Mouse (Mus musculus): Measurements from ENCODE around the gene Slk. TPM values are rescaled to one million over a fixed set of nuclear protein-coding genes. Genes with fewer than 3 reads are reported as not detected.

Gene Slk
- polyA plus RNA-seq, 1 experiment: 3.5 TPM

GRCm38 (mm10) chr19:47668399-47668798 lies 88.9 kb downstream of the Slk start:
- Histone ChIP-seq H3K27me3 (ENCODE audit: control insufficient read depth, insufficient read depth, low read length) (no peaks in the 10 kb centered on the region), H3K4me1 (ENCODE audit: control insufficient read depth, insufficient read depth, insufficient read length, low read length) (no peaks in the 10 kb centered on the region), H3K27ac (ENCODE audit: insufficient read depth, low read depth, low read length) (no peak overlapping the region), H3K36me3 (ENCODE audit: control insufficient read depth, insufficient read depth, low read length) (no peaks in the 10 kb centered on the region), H3K4me3 (ENCODE audit: low read depth, low read length) (no peak overlapping the region)
- WGBS: 74% methylated on average over 9 of the region's 9 CpGs
- TF ChIP-seq POLR2A (IDR thresholded peaks at IDR 0.05; ENCODE audit: low read depth, low read length) (no peak), CTCF (IDR thresholded peaks at IDR 0.05; ENCODE audit: extremely low read depth, insufficient read length, insufficient replicate concordance, low read depth, low read length) (no peak)

- no peaks in the 10 kb centered on the region for H3K27me3 ChIP-seq (ENCODE audit: control insufficient read depth, insufficient read depth, low read length)
- no peaks in the 10 kb centered on the region for H3K36me3 ChIP-seq (ENCODE audit: control insufficient read depth, insufficient read depth, low read length)
- WGBS: 36% methylated on average over 8 of the region's 8 CpGs
- H3K4me3 ChIP-seq (ENCODE audit: low read depth, low read length): no peak overlapping the region
- H3K4me1 ChIP-seq (ENCODE audit: control insufficient read depth, insufficient read depth, insufficient read length, low read length): no peaks in the 10 kb centered on the region
- no peak for TF ChIP-seq POLR2A (IDR thresholded peaks at IDR 0.05; ENCODE audit: low read depth, low read length)
- TF ChIP-seq CTCF (IDR thresholded peaks at IDR 0.05; ENCODE audit: extremely low read depth, insufficient read length, insufficient replicate concordance, low read depth, low read length): peak; percentile 74; the same call in 1 of the 2 replicates
- H3K27ac ChIP-seq (ENCODE audit: insufficient read depth, low read depth, low read length): no peak overlapping the region
These were observed 94.9 kb downstream of the Slk start for GRCm38 (mm10) chr19:47674419-47674818.

- TF ChIP-seq CTCF (IDR thresholded peaks at IDR 0.05; ENCODE audit: extremely low read depth, insufficient read length, insufficient replicate concordance, low read depth, low read length): no peak
- H3K27ac ChIP-seq (ENCODE audit: insufficient read depth, low read depth, low read length): no peak overlapping the region
- 86% methylated on average over 12 of the region's 12 CpGs for WGBS
- no peaks in the 10 kb centered on the region for H3K36me3 ChIP-seq (ENCODE audit: control insufficient read depth, insufficient read depth, low read length)
- no peaks in the 10 kb centered on the region for H3K4me1 ChIP-seq (ENCODE audit: control insufficient read depth, insufficient read depth, insufficient read length, low read length)
- no peak overlapping the region for H3K4me3 ChIP-seq (ENCODE audit: low read depth, low read length)
- no peaks in the 10 kb centered on the region for H3K27me3 ChIP-seq (ENCODE audit: control insufficient read depth, insufficient read depth, low read length)
These were observed 99.2 kb downstream of the Slk start for GRCm38 (mm10) chr19:47678675-47679074.

GRCm38 (mm10) chr19:47689592-47689991 lies 110.1 kb downstream of the Slk start:
- Histone ChIP-seq H3K27ac (ENCODE audit: insufficient read depth, low read depth, low read length) (no peak overlapping the region), H3K36me3 (ENCODE audit: control insufficient read depth, insufficient read depth, low read length) (no peaks in the 10 kb centered on the region), H3K4me1 (ENCODE audit: control insufficient read depth, insufficient read depth, insufficient read length, low read length) (no peaks in the 10 kb centered on the region), H3K27me3 (ENCODE audit: control insufficient read depth, insufficient read depth, low read length) (peaks cover 2% of the 10 kb centered on the region; the same call in 1 of the 2 replicates), H3K4me3 (ENCODE audit: low read depth, low read length) (no peak overlapping the region)
- WGBS: 45% methylated on average over 7 of the region's 7 CpGs
- no peak for TF ChIP-seq CTCF (IDR thresholded peaks at IDR 0.05; ENCODE audit: extremely low read depth, insufficient read length, insufficient replicate concordance, low read depth, low read length)

- Histone ChIP-seq H3K36me3 (ENCODE audit: control insufficient read depth, insufficient read depth, low read length) (no peaks in the 10 kb centered on the region), H3K4me3 (ENCODE audit: low read depth, low read length) (no peak within 1 kb of the TSS), H3K4me1 (ENCODE audit: control insufficient read depth, insufficient read depth, insufficient read length, low read length) (no peaks in the 10 kb centered on the region), H3K27ac (ENCODE audit: insufficient read depth, low read depth, low read length) (no peak within 1 kb of the TSS), H3K27me3 (ENCODE audit: control insufficient read depth, insufficient read depth, low read length) (peaks cover 2% of the 10 kb centered on the region; the same call in 1 of the 2 replicates)
- TF ChIP-seq CTCF (IDR thresholded peaks at IDR 0.05; ENCODE audit: extremely low read depth, insufficient read length, insufficient replicate concordance, low read depth, low read length) (no peak), POLR2A (IDR thresholded peaks at IDR 0.05; ENCODE audit: low read depth, low read length) (no peak)
- WGBS: 54% methylated on average over 6 of the region's 6 CpGs
These were observed 112.5 kb downstream of the Slk start, which contains the start of gene Col17a1 for GRCm38 (mm10) chr19:47691994-47692393. TSS of gene Col17a1 (minus strand) at chr19:47692094.

Other genes with a start within 250 kb of the Slk start
- 6.2 and 6.3 TPM in 2 replicates for gene Sh3pxd2a, start 115.3 kb upstream of the Slk start, polyA plus RNA-seq (2012; rRNA removed)
- 9.2 and 15.0 TPM in 2 replicates for gene Stn1, start 42.2 kb upstream of the Slk start, polyA plus RNA-seq (2012; rRNA removed)
- gene Col17a1, start 112.4 kb downstream of the Slk start, polyA plus RNA-seq (2012; rRNA removed): 0.18 and 0.35 TPM in 2 replicates
- 8.3 and 15.7 TPM in 2 replicates for gene Sfr1, start 152.0 kb downstream of the Slk start, polyA plus RNA-seq (2012; rRNA removed)